ENCODE assay signal across 15 mouse cellular contexts in the genomic region with DNA sequence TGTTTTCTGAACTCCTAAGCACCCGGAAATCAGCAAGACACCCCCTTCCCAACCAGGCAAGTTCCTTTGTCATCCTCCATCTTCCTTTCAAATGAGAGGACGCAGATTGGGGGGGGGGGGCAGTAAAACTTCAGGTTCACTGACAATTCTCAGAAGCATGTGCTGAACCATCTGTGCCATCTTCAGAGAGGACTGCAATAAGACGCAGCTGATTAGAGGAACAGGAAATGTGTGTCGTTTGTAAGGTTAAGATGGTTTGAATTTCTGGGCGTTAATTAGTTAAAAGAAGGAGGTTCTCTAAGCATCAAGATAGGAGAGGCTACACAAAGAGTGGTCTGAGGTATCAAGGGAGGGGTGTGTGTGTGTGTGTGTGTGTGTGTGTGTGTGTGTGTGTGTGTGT.
DNase-seq lines count a peak whose midpoint lies in the region; ATAC-seq and TF ChIP-seq lines count a peak whose summit lies in the region.
"Had no signal": no experiment of that assay in that cellular context is flagged by ENCODE, and none has a peak within 500 bp of the region (broad histone marks: within the 10 kb centered on the region; RNA-seq: fewer than 3 reads in every experiment).

No protein-coding gene starts in this region.

- peak overlapping the region; percentile 72 for H3K27ac ChIP-seq in lung, embryonic 15.5 days
- H3K27ac ChIP-seq in intestine, postnatal 0 days (ENCODE audit: low read depth, low read length), result no peak overlapping the region
- H3K27ac ChIP-seq: forebrain, embryonic 15.5 days; hindbrain, embryonic 15.5 days; left cerebral cortex, adult 2 months; limb, embryonic 13.5 days; liver, embryonic 15.5 days had no signal

- ATAC-seq in lung, embryonic 15.5 days (ENCODE audit: borderline replicate concordance, extremely low read depth, low FRiP score, low TSS enrichment), result no peak
- peak; percentile 70 for ATAC-seq in CD4-positive, CD25-positive, alpha-beta regulatory T cell, adult 4 months
- ATAC-seq in common myeloid progenitor, adult 5-6 weeks (replicated peaks; ENCODE audit: low read depth, poor library complexity, severe bottlenecking), result 0 out of 2 replicates have a peak, but pooled peaks have one; percentile 4
- ATAC-seq in neutrophil, adult 5-6 weeks (ENCODE audit: extremely low read depth, insufficient number of reproducible peaks, low FRiP score, poor library complexity, severe bottlenecking), result peak; percentile 39; the same call in 1 of the 2 replicates
- ATAC-seq in intestine, postnatal 0 days, result no peak
- ATAC-seq: forebrain, embryonic 15.5 days had no signal

- H3K27me3 ChIP-seq in lung, embryonic 15.5 days, result no peaks in the 10 kb centered on the region
- no peaks in the 10 kb centered on the region for H3K27me3 ChIP-seq in intestine, postnatal 0 days (replicated peaks; ENCODE audit: control insufficient read depth, insufficient read depth, low read length)
- H3K27me3 ChIP-seq: forebrain, embryonic 15.5 days; hindbrain, embryonic 15.5 days; limb, embryonic 13.5 days; liver, embryonic 15.5 days had no signal

- no peak for DNase-seq in lung, postnatal 4 days
- DNase-seq in spleen, postnatal 14 days (ENCODE audit: low spot score in 2 of 2), result no peak
- DNase-seq: cerebellum, adult 8-10 months; heart, adult 2 months; kidney, adult 9 months had no signal

- no peak overlapping the region for H3K4me3 ChIP-seq in lung, embryonic 15.5 days
- H3K4me3 ChIP-seq in intestine, postnatal 0 days (ENCODE audit: low read depth, low read length), result no peak overlapping the region
- H3K4me3 ChIP-seq: forebrain, embryonic 15.5 days; heart, adult 2 months; hindbrain, embryonic 15.5 days; left cerebral cortex, adult 2 months; limb, embryonic 13.5 days; liver, embryonic 15.5 days had no signal

- peaks cover 64% of the 10 kb centered on the region for H3K4me1 ChIP-seq in lung, embryonic 15.5 days
- peaks cover 14% of the 10 kb centered on the region; the same call in 1 of the 2 replicates for H3K4me1 ChIP-seq in intestine, postnatal 0 days (replicated peaks; ENCODE audit: control insufficient read depth, insufficient read depth, low read length)
- H3K4me1 ChIP-seq: forebrain, embryonic 15.5 days had no signal

- H3K9ac ChIP-seq in lung, embryonic 15.5 days, result no peak overlapping the region
- H3K9ac ChIP-seq in intestine, postnatal 0 days (ENCODE audit: low read depth, low read length), result no peak overlapping the region
- H3K9ac ChIP-seq: forebrain, embryonic 15.5 days; hindbrain, embryonic 15.5 days; limb, embryonic 13.5 days; liver, embryonic 15.5 days had no signal

- no peak overlapping the region for H3K4me2 ChIP-seq in lung, embryonic 15.5 days
- no peak overlapping the region for H3K4me2 ChIP-seq in intestine, postnatal 0 days (replicated peaks; ENCODE audit: low read depth)
- H3K4me2 ChIP-seq: forebrain, embryonic 15.5 days; hindbrain, embryonic 15.5 days; limb, embryonic 13.5 days; liver, embryonic 15.5 days had no signal

- no peaks in the 10 kb centered on the region for H3K36me3 ChIP-seq in lung, embryonic 15.5 days
- H3K36me3 ChIP-seq in intestine, postnatal 0 days (ENCODE audit: control insufficient read depth, insufficient read depth), result no peaks in the 10 kb centered on the region
- H3K36me3 ChIP-seq: forebrain, embryonic 15.5 days; hindbrain, embryonic 15.5 days; limb, embryonic 13.5 days; liver, embryonic 15.5 days had no signal

- no peak for TF ChIP-seq CTCF in intestine, postnatal 0 days (IDR thresholded peaks at IDR 0.05; ENCODE audit: low read depth)

- 65% methylated on average over 5 of the region's 5 CpGs for WGBS in lung, embryonic 15.5 days
- WGBS in intestine, postnatal 0 days, result 60% methylated on average over 5 of the region's 5 CpGs

- no peaks in the 10 kb centered on the region for H3K9me3 ChIP-seq in lung, embryonic 15.5 days
- no peaks in the 10 kb centered on the region for H3K9me3 ChIP-seq in intestine, postnatal 0 days (ENCODE audit: control insufficient read depth)
- H3K9me3 ChIP-seq: forebrain, embryonic 15.5 days; hindbrain, embryonic 15.5 days; limb, embryonic 13.5 days; liver, embryonic 15.5 days had no signal

Comparison
In these comparisons a context has a peak if more than half of its experiments do, and no peak if none do; other contexts are left out.
1. ATAC-seq: peak in CD4-positive, CD25-positive, alpha-beta regulatory T cell, adult 4 months (single experiment), common myeloid progenitor, adult 5-6 weeks (single experiment) and neutrophil, adult 5-6 weeks (single experiment); none in lung, embryonic 15.5 days (single experiment) and intestine, postnatal 0 days (single experiment).